Mouse (Mus musculus) liver, embryonic 13.5 days (tissue): Measurements from ENCODE around the gene Erc2. TPM values are rescaled to one million over a fixed set of nuclear protein-coding genes. Genes with fewer than 3 reads are reported as not detected.

ENCODE experiments used
- ATAC-seq: fragments of 200-750 bp; cut with Nextera tagmentation; 2 replicates; pipeline ENCODE4 v1.8.0; 2017; ENCODE audit warnings: low read depth, mild to moderate bottlenecking, moderate number of reproducible peaks, moderate library complexity
- DNase-seq: peaks from one replicate; pipeline ENCODE4 v3.0.0; 2022
- H3K27ac ChIP-seq: fragments of 300-500 bp; sonication (generic); 2 replicates; pipeline ENCODE4 v1.5.1; 2015; ENCODE audit warnings: moderate library complexity, mild to moderate bottlenecking, inconsistent platforms
- H3K27me3 ChIP-seq: fragments of 300-500 bp; sonication (generic); 2 replicates; pipeline ENCODE4 v1.6.1; 2015; ENCODE audit warnings: mild to moderate bottlenecking, inconsistent platforms
- H3K36me3 ChIP-seq: fragments of 300-500 bp; sonication (generic); 2 replicates; pipeline ENCODE4 v1.6.1; 2015; ENCODE audit warnings: mild to moderate bottlenecking, inconsistent platforms
- H3K4me1 ChIP-seq: fragments of 300-500 bp; sonication (generic); replicated peaks from 2 replicates; pipeline ENCODE4 v1.6.1; 2015; ENCODE audit warnings: inconsistent platforms
- H3K4me2 ChIP-seq: fragments of 300-500 bp; sonication (generic); 2 replicates; pipeline ENCODE4 v1.6.1; 2015; ENCODE audit warnings: inconsistent platforms, mild to moderate bottlenecking, moderate library complexity
- H3K4me3 ChIP-seq: fragments of 300-500 bp; sonication (generic); replicated peaks from 2 replicates; pipeline ENCODE4 v1.5.1; 2015; ENCODE audit warnings: mild to moderate bottlenecking, inconsistent platforms
- H3K9ac ChIP-seq: fragments of 300-500 bp; sonication (generic); 2 replicates; pipeline ENCODE4 v1.6.1; 2015; ENCODE audit warnings: mild to moderate bottlenecking, inconsistent platforms
- H3K9me3 ChIP-seq: fragments of 300-500 bp; sonication (generic); replicated peaks from 2 replicates; pipeline ENCODE4 v1.6.1; 2016; ENCODE audit warnings: inconsistent platforms
- WGBS: fragments of 180-500 bp; shearing (Covaris S2); methylation state at CpG from one replicate; pipeline ENCODE4 v1.1.7; 2015; ENCODE audit not compliant: insufficient replicate concordance; 5-methylcytosine and 5-hydroxymethylcytosine counted together
- polyA plus RNA-seq: library from polyadenylated mRNA; unstranded; fragments of >200 nt; fragmentation: Nextera tagmentation; extraction: Ambion mirVana; gene quantifications from 2 replicates; pipeline ENCODE4 v1.2.1, GENCODE M21; 2015

Gene Erc2
- polyA plus RNA-seq, 1 experiment from 2014 or later = 0.82 TPM

DNA sequence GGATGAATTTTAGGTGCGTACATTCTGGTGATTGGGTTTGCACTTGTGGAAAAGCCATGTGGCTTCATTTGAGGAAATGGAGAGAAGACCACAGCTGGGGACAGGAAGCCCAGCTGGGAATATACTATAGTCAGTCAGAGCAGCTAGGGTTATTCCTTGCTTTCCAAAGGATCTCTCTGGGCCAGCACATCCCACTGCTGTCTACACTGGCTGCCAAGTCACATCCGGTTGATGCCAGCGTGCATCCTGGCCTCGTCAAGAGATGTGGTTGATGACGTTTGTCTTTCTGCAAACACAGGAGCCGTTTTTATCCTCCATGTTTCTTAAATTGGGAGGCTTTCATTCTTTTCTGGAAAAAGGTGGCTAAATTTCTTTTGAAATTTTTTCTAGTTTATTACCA lies 603.3 kb downstream of the Erc2 start:
- H3K27ac ChIP-seq = no peak overlapping the region
- ATAC-seq (no peak), DNase-seq (no peak)
- H3K4me2 ChIP-seq = no peak overlapping the region
- no peaks in the 10 kb centered on the region for H3K4me1 ChIP-seq
- no peak overlapping the region for H3K9ac ChIP-seq
- H3K9me3 ChIP-seq = no peaks in the 10 kb centered on the region
- no peaks in the 10 kb centered on the region for H3K27me3 ChIP-seq
- H3K36me3 ChIP-seq = no peaks in the 10 kb centered on the region
- no peak overlapping the region for H3K4me3 ChIP-seq
- WGBS = 68% methylated on average over 6 of the region's 6 CpGs

GRCm38 (mm10) chr14:28230563-28230962 lies 608.3 kb downstream of the Erc2 start:
- ATAC-seq (no peak), DNase-seq (no peak)
- 60% methylated on average over 6 of the region's 6 CpGs for WGBS
- no peaks in the 10 kb centered on the region for H3K36me3 ChIP-seq
- H3K4me2 ChIP-seq = no peak overlapping the region
- H3K27ac ChIP-seq = no peak overlapping the region
- no peaks in the 10 kb centered on the region for H3K4me1 ChIP-seq
- H3K27me3 ChIP-seq = no peaks in the 10 kb centered on the region
- H3K9ac ChIP-seq = no peak overlapping the region
- no peaks in the 10 kb centered on the region for H3K9me3 ChIP-seq
- no peak overlapping the region for H3K4me3 ChIP-seq

- DNase-seq (no peak), ATAC-seq (no peak)
- H3K4me3 ChIP-seq = no peak overlapping the region
- no peaks in the 10 kb centered on the region for H3K27me3 ChIP-seq
- no peak overlapping the region for H3K4me2 ChIP-seq
- 60% methylated on average over 2 of the region's 2 CpGs for WGBS
- H3K36me3 ChIP-seq = no peaks in the 10 kb centered on the region
- no peaks in the 10 kb centered on the region for H3K9me3 ChIP-seq
- no peak overlapping the region for H3K27ac ChIP-seq
- no peak overlapping the region for H3K9ac ChIP-seq
- H3K4me1 ChIP-seq = no peaks in the 10 kb centered on the region
Observed at GRCm38 (mm10) chr14:28231241-28231640, 609.0 kb downstream of the Erc2 start.

DNA sequence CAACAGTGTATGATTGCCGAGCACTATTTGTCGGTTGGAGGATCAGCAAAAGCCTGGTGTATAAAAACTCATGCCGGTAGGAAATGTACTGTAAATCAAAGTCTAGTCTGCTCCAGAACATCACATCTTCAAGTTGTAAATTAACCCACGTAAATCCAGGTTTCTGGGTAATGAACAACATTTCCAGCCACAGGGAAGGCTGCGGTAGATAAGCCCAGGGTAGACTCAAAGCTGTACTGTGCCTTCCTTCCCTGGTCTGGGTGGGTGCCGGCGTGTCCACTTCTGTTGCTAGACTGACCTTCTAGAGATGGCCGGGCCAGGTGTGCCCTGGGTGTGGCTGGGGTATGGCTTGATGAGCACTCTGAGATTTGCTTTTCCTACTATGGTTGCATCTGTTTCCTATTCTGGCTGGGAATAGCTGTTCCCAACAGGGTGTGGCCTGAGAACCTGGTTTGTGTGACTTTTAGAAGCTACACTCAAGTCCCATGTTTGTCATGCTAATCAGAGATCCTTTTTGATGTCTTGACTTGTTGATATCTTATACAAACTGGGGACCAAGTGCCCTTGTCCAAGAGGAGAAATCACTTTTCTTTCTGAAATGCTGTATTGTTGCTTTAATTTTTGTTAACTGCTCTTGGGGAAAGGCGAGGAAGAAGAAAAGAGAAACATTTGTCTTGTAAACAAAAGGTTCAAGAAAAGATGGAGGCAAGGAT lies 616.3 kb downstream of the Erc2 start:
- no peak for ATAC-seq
- Histone ChIP-seq H3K4me2 (no peak overlapping the region), H3K4me3 (no peak overlapping the region), H3K4me1 (no peaks in the 10 kb centered on the region), H3K27me3 (no peaks in the 10 kb centered on the region), H3K9me3 (no peaks in the 10 kb centered on the region), H3K27ac (no peak overlapping the region), H3K9ac (no peak overlapping the region), H3K36me3 (no peaks in the 10 kb centered on the region)
- WGBS = 68% methylated on average over 9 of the region's 9 CpGs
- DNase-seq = no peak

- no peaks in the 10 kb centered on the region for H3K36me3 ChIP-seq
- WGBS = 30% methylated on average over 3 of the region's 3 CpGs
- no peak overlapping the region for H3K9ac ChIP-seq
- H3K4me1 ChIP-seq = no peaks in the 10 kb centered on the region
- H3K9me3 ChIP-seq = no peaks in the 10 kb centered on the region
- H3K27me3 ChIP-seq = no peaks in the 10 kb centered on the region
- no peak for ATAC-seq
- no peak overlapping the region for H3K4me3 ChIP-seq
- H3K4me2 ChIP-seq = no peak overlapping the region
- DNase-seq = no peak
- no peak overlapping the region for H3K27ac ChIP-seq
Observed at GRCm38 (mm10) chr14:28240111-28240510, 617.9 kb downstream of the Erc2 start.

DNA sequence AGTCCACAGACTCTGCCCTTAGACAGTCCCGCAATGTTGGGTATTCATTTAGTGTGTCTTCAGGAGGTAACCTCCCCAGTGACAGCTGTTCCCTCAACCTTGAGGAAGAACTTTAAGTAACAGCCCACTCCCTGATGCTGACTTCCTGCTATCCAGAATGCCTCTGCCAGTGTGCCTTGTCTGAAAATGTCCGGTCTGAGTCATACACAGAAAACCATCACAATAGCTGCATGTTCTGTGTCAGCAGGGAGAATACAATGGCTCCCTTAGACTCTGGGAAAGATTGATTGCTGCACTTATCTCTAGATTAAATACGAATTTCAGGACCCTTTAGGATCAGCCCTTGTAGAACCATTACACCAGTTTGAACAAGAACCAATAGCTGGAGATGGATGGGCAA lies 620.5 kb downstream of the Erc2 start:
- Histone ChIP-seq H3K27ac (no peak overlapping the region), H3K4me2 (no peak overlapping the region), H3K36me3 (no peaks in the 10 kb centered on the region), H3K4me1 (no peaks in the 10 kb centered on the region), H3K27me3 (no peaks in the 10 kb centered on the region), H3K4me3 (no peak overlapping the region), H3K9me3 (no peaks in the 10 kb centered on the region), H3K9ac (no peak overlapping the region)
- 34% methylated on average over 3 of the region's 3 CpGs for WGBS
- DNase-seq (no peak), ATAC-seq (no peak)

DNA sequence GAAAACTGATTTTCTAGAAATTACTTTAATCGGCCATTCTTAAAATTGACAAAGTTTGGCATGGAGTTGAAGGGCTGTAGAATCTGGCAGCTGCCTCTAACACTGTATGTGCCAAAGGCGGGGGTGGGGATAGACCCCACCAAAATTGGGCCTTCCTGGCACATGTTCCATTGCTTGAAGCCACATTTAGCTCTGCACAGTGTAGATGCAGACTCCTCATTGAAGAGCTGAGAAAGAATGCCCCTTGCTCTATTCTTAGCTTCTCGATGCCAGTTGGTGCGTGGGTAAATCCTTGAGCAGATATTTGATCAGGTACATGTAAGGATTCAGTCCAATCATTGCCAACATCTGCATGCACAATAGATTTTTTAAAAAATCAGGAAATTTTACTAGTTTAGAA lies 621.2 kb downstream of the Erc2 start:
- WGBS = 66% methylated on average over 4 of the region's 4 CpGs
- H3K27me3 ChIP-seq = no peaks in the 10 kb centered on the region
- DNase-seq = no peak

DNA sequence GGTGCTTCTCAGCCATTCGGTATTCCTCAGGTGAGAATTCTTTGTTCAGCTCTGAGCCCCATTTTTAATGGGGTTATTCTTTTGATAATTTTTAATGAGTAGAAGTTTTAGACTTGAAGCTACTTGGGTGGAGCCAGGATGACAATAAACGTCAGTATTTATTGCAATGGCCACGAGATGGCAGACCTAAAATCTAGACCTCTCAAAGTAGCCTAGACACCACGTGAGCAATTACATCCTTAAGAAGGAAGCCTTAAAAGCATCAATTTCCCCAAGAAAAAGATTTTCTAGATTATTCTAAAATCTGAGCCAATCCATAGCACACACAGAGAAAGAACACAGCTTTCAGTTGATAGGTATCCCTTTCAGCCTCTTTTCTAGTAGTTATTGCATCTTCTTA lies 640.5 kb downstream of the Erc2 start:
- Histone ChIP-seq H3K27ac (no peak overlapping the region), H3K9me3 (no peaks in the 10 kb centered on the region), H3K4me1 (no peaks in the 10 kb centered on the region), H3K36me3 (no peaks in the 10 kb centered on the region), H3K4me2 (no peak overlapping the region), H3K27me3 (no peaks in the 10 kb centered on the region), H3K9ac (no peak overlapping the region), H3K4me3 (no peak overlapping the region)
- ATAC-seq (no peak), DNase-seq (no peak)
- 39% methylated on average over 4 of the region's 4 CpGs for WGBS

More for the DNA sequence above, 621.2 kb downstream of the Erc2 start:
- no peaks in the 10 kb centered on the region for H3K36me3 ChIP-seq
- no peak overlapping the region for H3K4me3 ChIP-seq
- H3K4me1 ChIP-seq = no peaks in the 10 kb centered on the region
- H3K9ac ChIP-seq = no peak overlapping the region
- no peak overlapping the region for H3K27ac ChIP-seq
- ATAC-seq = no peak
- H3K4me2 ChIP-seq = no peak overlapping the region
- H3K9me3 ChIP-seq = no peaks in the 10 kb centered on the region

GRCm38 (mm10) chr14:28267367-28267766 lies 645.1 kb downstream of the Erc2 start:
- no peak overlapping the region for H3K27ac ChIP-seq
- no peak overlapping the region for H3K4me3 ChIP-seq
- no peaks in the 10 kb centered on the region for H3K27me3 ChIP-seq
- no peaks in the 10 kb centered on the region for H3K36me3 ChIP-seq
- no peak overlapping the region for H3K4me2 ChIP-seq
- H3K9me3 ChIP-seq = no peaks in the 10 kb centered on the region
- H3K9ac ChIP-seq = no peak overlapping the region
- DNase-seq (no peak), ATAC-seq (no peak)
- WGBS = 64% methylated on average over 2 of the region's 2 CpGs
- H3K4me1 ChIP-seq = no peaks in the 10 kb centered on the region

- ATAC-seq (no peak), DNase-seq (no peak)
- Histone ChIP-seq H3K27ac (no peak overlapping the region), H3K4me1 (no peaks in the 10 kb centered on the region), H3K27me3 (no peaks in the 10 kb centered on the region; the same call in 1 of the 2 replicates), H3K36me3 (no peaks in the 10 kb centered on the region), H3K9ac (no peak overlapping the region), H3K4me2 (no peak overlapping the region), H3K4me3 (no peak overlapping the region), H3K9me3 (no peaks in the 10 kb centered on the region)
- WGBS = 66% methylated on average over 8 of the region's 8 CpGs
Observed at GRCm38 (mm10) chr14:28271846-28272245, 649.6 kb downstream of the Erc2 start.

- ATAC-seq (no peak), DNase-seq (no peak)
- H3K27ac ChIP-seq = no peak overlapping the region
- no peaks in the 10 kb centered on the region for H3K4me1 ChIP-seq
- H3K27me3 ChIP-seq = no peaks in the 10 kb centered on the region; the same call in 1 of the 2 replicates
- H3K4me2 ChIP-seq = no peak overlapping the region
- no peak overlapping the region for H3K9ac ChIP-seq
- H3K9me3 ChIP-seq = no peaks in the 10 kb centered on the region
- 42% methylated on average over 1 of the region's 1 CpGs for WGBS
- no peaks in the 10 kb centered on the region for H3K36me3 ChIP-seq
- H3K4me3 ChIP-seq = no peak overlapping the region
Observed at GRCm38 (mm10) chr14:28273669-28274068, 651.4 kb downstream of the Erc2 start.

DNA sequence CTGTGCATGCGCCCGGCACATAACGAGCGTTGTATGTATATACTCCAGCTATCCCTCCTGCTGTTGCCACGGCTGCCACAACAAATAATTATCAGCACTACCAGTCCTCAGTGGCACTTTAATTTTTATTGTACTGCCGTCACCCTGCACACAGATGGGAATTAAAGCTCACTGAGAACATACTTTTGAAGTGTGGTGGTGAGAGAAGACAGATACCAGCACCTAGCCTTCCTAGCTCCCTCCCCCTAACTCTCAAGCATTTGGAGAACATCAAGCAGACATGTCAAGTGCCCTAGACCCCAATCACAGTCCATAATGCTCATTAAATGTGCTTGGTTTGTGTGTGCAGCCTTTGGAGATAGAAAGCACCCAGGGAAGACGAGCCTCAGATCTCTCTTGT lies 652.6 kb downstream of the Erc2 start:
- Histone ChIP-seq H3K4me3 (no peak overlapping the region), H3K4me2 (no peak overlapping the region), H3K9me3 (no peaks in the 10 kb centered on the region), H3K27me3 (no peaks in the 10 kb centered on the region; the same call in 1 of the 2 replicates), H3K4me1 (no peaks in the 10 kb centered on the region), H3K27ac (no peak overlapping the region), H3K36me3 (no peaks in the 10 kb centered on the region), H3K9ac (no peak overlapping the region)
- DNase-seq = no peak
- 57% methylated on average over 7 of the region's 7 CpGs for WGBS
- ATAC-seq = no peak
